Mouse (Mus musculus): ENCODE measurements around the gene Ralb.

Ralb gene

DNA sequence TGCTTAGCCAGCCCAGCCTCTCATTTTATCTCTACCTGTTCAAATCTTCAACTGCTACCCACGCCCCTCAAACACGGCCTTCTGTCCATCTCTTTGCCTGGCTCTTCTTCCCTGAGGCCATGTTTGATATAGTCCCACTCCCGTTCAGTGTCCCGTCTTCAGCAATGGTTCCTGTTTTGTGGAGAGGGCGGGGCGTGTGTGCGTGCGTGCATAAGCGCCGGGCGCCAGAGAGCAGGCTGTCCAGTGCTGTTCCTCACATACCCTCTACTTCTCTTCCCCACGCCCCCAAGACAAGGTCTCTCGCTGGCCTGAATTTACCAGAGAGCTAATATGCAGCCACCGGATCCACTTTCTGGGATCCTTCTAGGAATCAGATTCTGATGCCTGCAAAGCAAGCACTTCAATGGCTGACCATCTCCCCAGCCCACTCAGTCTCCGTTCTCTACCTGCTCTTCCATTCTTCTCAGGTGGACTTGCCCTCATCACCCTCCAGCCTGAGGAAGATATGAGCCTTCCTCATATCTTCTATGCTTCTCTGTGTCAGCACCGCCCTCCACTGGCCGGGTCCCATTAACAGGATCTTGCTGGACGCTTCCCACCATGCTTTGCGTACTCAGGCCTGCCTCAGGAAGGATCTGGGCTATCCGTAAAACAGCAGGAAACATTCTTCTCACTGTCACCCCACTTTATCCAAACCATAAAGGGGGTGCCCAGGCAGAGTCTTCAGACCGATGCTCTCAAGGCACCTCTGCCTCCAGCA, 60.8 kb downstream of the Ralb start:
- no peak for DNase-seq

DNA sequence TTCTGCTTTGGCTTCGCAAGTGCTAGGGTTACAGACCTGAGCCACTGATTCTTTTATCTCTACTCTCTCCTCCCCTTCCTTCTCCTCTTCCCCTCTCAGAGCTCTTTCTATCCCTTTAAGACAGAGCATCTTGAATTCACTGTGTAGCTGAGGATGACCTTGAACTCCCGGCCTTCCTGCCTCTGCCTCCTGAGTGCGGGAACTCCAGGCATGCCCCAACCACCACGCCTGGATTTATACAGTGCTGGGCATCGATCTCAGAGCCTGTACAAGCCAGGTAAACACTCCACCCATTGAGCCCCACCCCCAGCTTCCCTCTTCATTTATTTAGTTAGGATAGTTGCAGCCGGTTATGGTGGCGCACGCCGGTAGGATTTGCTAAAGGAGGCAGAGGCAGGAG, 61.7 kb downstream of the Ralb start:
- no peak for DNase-seq

- DNase-seq = no peak
Observed at GRCm38 (mm10) chr1:119438105-119438637, 66.4 kb downstream of the Ralb start.

DNA sequence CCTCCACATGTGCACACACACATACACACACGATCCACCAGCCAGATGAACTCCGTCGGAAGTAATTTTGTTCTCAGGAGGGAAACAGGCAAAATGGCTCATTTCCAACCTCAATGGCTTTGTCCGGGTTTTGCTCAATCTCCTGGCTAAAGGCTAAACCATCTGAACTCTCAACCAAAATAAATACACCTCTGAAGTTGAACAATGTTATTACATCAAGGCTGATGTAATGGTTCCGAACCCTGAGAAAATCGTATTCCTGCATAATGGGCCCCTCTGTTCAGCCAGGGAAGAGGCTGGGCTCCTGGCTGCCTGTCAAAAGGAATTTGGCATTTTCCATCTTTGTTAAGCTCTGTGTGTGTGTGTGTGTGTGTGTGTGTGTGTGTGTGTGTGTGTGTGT, 67.2 kb downstream of the Ralb start:
- no peak for DNase-seq

DNA sequence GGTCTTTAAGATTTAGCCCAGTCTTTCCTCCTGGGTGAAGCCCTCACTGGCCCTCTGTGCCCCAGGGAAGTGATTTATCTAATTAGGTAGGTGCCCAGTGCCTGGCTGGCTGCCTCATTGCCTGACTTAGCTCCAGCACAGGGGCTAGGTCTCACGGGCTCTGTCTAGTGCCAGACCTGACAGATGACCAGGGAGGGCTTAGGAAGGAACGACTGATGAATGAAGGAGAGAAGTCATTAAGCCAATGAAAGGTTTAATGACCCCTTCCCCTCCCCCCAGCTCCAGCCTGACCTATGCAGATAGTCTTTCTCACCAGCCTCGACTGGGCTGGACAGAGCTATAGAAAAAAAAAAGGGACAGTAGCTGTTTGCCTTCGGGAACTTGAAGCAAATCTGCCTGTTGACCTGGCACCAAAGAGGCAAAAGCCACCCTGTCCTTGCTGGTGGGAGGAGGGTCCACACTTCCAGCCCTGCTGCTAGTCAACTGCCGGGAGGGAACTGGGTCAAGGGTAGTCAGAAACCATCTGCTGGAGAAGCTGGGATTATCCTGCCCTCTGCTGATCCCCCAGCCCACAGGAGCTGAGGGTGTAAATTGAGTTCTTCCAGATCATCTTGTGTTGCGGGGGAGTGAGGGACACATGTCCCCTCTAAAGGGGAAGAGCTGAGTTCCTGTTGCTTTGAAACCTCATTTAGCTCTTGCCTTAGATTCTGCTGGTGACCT, 80.3 kb downstream of the Ralb start:
- DNase-seq = no peak

DNA sequence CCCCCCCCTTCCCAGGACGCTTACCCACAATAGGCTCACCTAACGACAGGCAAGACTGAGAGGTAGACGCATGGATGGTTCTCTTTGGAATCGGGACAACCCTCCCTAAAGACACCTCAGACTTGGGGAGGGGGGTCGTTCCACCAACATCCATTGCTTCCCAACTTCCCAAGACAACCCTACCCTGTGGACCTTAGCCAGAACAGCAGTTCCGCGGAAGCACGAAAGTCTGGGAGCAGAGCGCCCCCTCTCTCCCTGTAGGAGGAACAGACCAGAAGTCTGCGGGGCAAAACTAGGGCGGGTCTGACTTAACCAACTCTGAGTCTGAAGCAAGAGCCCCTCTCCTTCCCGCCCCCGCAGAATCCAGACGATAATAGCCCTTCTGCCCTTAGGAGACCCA, 81.1 kb downstream of the Ralb start:
- DNase-seq = no peak

GRCm38 (mm10) chr1:119422460-119423015, 82.1 kb downstream of the Ralb start:
- no peak for DNase-seq

DNA sequence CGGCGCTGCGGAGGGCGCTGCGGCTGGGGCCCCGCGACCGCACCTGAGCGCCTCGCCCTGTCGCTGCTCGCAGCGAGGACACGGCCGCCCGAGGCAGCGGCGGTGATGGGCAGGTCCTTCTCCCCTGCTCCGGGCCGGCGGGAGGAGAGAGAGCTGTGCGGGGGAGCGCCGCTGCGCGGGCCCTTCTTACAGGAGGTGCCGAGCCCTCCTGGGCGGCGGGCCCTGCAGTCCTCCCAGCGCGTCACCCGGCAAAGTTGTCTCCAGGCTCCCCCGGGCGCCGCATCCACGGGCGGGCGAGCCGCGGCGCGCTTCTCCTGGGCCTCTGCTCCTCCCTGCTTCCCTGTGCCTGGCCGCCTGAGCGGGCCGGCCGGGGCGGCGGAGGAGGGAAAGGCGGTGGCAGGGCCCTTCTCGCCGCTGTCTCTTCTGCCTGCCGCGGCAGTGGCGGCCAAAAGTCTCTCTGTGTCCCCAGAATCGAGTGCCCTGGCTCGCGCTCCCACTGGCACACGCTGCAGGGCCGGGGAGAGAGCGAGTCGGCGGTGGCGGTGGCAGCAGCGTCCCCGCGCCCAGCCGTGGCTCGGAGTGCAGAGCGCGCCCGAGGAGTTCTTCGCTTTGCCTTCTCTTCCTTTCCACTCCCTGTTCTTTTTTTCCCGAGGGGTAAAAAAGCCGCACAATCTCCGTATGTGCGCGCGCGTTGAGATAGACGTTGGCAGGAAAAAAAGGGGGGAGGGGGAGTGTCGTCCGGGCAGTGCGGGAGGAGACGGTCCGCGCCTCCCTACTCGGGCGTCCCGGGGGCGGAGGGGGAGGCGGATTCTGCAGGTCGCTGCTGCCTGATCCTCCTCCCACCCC, 82.8 kb downstream of the Ralb start, which contains the start of gene Inhbb:
TSS of gene Inhbb (minus strand) at position 673 of the 846 bp plus-strand sequence.
- DNase-seq = no peak

- no peak for DNase-seq
Observed at GRCm38 (mm10) chr1:119420984-119421575, 83.5 kb downstream of the Ralb start.

Measured in thymus, postnatal 36 days (tissue).